Mouse (Mus musculus) liver, embryonic 14.5 days (tissue): ENCODE measurements around the gene Rasip1.

Source experiments
- CTCF ChIP-seq: IDR thresholded peaks from 2 replicates; pipeline ENCODE4 v1.5.1; 2016; ENCODE audit warnings: antibody characterized with exemption, low read depth, control low read depth
- EP300 ChIP-seq: IDR thresholded peaks from 2 replicates; pipeline ENCODE4 v1.6.1; 2016; ENCODE audit warnings: antibody characterized with exemption, low read depth

DNA sequence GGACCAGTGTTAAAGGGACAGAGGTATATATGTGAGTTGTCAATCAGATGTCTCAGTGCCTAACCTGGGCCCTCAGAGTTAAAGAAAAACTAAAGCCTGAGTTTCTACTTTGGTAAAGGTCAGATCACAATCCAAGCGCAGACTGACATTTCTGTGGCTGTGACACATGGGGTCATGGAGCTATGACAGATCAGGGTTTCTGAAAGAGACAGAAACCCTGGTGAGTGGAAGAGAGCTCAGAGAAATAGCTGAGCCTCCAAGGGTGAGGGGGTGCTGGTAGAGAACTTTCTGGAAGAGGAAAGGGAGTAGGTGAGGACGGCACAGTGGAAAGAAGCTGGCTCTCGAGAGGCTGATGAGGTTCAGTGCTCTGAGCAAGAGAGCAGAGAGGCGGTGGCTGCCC is 19.4 kb downstream of the Rasip1 start:
- TF ChIP-seq CTCF (no peak), EP300 (no peak)
